Mouse (Mus musculus) layer of hippocampus, adult 9-11 months (tissue): ENCODE results near the gene 3110082I17Rik.

Source experiments
- DNase-seq: peaks from one replicate; pipeline ENCODE4 v3.0.0; 2022

3110082I17Rik gene

DNA sequence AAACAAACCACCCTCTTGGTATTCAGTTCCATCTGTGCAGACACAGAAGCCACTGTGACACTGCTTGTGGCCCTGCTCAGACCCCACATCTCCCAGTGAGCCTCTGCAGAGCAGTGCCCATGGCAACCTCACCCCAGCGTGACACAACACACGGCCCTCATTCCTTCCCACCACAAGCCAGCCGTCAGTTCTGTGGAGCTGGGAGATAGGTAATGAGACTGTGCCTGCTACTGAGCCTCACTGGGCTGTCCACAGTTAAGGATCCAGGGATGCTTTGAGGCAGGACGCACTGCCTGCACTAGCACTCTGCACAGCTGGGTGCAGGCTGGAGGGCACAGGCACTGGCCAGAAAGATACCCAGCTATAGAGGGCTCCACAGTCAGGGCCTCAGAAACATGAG is 10.4 kb downstream of the 3110082I17Rik start:
- no peak for DNase-seq

DNA sequence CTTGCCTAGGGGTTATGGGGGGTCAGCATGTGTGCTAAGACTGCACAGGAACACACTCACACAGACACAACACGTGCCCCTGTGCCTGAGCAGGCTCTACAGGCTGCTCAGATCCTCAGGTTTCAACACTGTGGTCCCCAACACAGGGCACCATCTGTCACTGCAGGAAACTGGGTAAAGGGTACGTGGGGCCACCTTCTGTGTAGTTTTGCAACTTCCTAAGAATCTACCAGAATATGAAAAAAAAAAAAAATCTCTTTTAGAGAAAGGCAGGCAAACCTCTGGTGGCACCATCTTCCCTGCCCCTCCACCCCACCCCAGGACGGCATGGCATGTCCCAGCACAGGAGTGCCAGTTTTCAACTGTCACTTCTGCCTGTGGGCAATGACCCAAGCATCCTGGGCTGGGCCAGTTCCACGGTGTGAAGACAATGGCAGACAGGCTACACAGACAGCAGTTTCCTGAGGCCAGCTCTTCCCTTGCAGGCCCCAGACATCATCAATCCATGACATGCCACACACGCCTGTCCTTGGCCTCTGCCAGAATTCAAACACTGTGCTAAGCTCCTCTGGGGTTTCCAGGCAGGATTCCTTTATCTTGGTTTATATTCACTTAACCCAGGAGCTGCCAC is 11.1 kb downstream of the 3110082I17Rik start:
- no peak for DNase-seq

DNA sequence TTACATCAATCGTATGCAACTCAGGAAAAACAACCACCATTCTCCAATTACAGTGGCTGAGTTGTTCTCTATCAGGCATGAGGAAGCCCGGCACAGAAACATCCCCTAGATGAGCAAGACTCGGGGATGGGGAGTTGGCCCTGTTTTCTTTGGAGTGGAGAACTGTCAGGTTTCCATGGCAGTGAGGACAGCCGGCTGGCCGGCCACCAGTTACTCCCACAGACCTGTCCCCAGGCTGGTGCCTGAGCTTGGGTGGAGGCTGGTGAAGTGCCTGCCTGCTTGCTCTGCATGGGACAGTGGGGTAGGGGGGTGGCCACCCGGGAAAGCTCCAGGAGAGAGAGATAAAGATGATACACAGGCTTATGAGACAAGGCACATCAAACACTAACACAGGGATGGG is 12.3 kb downstream of the 3110082I17Rik start:
- DNase-seq, result peak; percentile 59

DNA sequence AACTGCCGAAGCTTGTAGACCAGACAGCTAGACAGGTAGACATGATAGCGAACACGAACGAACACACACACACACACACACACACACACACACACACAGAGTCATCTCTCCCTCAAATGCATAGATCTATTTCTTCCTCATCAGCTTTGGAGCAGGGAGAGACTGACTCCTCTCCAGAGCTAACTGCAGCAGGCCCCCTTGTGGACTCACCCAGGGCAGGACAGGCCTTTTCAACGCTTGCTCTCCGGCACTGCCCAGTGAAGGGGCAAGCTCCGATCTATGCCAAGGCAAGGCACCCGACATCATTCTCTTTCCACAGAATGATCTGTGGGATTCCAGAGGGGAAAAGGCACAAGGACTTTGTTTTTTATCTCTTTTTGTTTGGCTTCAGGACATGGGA is 15.1 kb downstream of the 3110082I17Rik start:
- DNase-seq, result no peak

DNA sequence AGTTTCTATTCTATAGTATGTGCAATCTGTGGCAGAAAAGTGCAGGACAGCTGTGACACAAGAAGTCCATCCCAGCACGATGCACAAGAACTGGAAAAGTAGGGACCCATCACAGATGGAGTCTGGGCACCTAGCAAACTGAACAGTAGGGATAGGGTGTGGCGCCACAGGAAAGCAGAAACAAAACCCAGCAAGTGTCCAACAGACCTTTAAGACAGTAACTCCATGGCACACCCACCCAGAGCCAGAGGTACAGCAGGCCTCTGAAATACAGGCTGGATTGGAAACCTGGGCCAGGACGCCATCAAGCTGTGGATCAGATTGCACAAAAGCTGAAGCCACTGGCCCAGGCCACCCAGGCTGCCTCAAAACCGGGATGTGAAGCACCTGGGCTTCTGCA is 17.4 kb downstream of the 3110082I17Rik start:
- DNase-seq, result no peak

DNA sequence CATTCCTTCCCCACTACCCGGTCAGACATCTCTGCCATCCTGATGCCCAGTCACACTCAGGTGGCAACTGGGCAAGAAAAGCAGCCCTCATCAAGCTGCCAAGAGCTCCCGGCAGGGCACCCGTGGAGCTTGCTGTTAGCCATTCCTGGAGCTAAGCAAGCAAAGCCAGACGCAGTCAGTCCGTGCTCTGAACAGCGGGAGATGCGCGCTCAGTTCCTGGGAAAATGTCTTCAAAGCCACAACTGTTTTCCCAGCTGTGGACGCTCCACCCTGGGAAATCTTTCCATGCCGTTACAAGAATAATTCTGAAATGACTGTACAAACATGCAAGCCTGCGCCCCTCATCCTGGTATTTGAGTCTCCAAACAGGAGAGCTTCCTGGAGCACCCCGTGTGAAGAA is 17.9 kb downstream of the 3110082I17Rik start:
- DNase-seq, result no peak

DNA sequence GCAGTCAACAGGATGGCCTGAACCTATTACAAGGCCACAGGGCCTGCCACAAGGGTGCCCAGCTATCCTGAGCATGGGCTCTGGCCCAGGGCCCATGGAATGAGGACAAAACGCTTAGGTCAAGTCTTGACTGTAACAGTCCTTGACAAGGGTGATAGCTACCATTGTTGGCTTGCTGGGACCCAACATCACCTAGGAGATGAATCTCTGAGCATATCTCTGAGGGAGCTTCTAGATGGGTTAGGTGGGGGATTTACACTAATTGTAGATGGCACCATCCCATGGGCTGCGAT is 18.7 kb downstream of the 3110082I17Rik start:
- DNase-seq, result no peak

DNA sequence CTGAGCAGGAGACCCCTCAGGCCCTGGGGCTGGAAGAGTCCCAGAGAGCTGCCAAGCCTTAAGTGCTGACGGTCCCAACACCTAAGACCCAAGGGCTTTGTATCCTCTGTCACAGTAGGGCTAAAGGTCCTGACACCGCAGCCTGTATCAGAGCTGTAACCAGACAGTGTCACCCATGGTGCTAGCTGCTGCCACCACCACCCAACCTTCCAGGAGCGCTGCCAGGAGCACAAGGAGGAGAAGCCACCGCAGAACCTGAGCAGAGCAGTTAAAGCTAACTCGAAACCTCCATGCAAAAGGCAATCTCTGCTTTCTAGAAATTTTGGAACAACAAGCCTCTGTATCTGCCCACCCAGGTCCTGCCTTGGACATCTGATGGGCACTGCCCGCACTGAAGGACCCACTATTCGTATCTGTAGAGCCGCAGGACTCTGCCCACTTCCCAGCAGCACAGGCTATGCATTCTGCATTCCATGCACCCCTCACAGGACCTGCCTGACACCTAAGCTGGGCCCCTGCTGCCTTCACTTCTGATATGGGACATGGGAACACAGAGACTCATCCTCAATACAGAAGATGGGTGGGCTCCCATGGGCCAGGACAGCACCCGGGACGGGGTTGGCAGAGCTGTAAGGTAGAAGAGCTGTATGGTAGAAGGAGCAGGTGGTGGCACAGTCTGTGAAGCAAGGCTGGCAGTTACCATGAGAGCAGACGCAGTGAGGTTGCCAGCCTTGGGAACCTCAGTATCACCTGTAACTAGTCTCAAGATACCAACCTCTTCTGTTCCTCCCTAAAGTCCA is 19.2 kb downstream of the 3110082I17Rik start:
- DNase-seq, result no peak

DNA sequence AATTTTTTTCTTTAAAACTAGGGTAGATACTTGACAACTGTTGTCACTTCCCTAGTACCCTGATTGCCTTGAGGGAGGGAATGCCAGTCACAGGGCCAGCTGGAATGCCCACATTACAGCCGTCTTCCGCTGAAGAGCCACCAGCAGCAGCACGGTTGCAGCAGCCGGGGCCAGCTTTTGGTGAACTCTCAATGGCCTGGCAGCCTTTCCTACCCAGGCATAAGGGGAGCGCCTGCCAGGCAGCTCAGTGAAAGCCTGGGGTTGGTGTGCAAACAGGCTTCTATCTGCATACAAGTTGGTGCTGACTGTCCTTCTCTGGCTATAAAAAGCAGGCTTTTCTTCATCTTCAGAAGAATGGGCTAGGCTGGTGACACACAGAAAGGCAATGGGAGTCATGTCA is 19.9 kb downstream of the 3110082I17Rik start:
- DNase-seq, result peak; percentile 60

DNA sequence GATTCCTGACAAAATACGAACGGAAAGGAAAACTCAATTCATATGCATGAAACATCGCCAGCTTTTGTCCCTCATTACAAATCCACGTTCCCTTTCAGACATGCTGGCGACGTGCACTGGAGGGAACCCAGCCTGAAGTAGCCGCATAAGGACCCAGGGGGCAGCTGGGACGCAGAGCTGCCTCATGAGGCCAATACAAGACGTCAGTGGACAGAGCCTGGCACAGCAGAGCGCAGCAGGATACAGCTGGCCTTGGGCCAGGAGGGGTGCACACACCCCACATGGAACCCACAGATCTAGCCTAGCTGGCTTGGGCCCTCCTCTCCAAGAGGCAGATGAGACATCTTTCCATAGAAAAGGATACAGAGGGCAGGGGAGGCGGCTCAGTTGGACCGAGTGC is 21.9 kb downstream of the 3110082I17Rik start:
- DNase-seq, result no peak

DNA sequence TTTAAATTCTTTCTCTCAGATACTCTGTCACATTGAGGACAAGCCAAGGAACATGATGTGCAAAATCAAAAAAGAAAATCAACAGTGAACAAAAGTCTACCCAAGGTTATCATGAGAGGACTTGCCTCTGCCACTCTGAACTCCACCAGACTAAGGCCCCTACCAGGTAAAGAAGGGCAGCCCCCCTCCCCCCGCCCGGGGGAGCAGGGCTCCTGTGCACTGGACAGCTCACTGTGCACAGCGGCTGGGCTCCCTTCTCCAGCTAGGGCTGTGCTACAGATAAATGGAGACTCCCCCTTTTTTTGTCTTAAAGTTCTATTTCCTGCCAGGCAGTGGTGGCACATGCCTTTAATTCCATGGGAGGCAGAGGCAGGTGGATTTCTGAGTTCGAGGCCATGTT is 22.6 kb downstream of the 3110082I17Rik start:
- DNase-seq, result no peak

DNA sequence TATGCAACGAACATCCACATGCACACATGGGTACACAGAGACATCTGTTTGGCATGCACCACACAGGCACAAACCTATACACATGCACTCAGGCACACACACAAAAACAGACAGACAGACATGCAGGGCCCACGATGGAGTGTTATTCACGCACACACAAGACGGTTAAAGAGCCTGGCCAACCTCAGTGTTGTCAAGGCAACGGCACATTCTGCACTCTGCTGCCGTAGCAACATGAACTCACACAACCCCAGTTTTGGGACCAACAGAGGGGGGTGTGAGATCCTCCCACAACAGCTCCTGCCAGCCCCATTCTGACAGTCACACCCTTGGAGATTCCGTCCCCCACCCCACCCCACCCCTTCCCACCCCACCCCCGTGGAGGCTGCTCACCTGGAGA is 25.4 kb downstream of the 3110082I17Rik start:
- peak; percentile 89 for DNase-seq

DNA sequence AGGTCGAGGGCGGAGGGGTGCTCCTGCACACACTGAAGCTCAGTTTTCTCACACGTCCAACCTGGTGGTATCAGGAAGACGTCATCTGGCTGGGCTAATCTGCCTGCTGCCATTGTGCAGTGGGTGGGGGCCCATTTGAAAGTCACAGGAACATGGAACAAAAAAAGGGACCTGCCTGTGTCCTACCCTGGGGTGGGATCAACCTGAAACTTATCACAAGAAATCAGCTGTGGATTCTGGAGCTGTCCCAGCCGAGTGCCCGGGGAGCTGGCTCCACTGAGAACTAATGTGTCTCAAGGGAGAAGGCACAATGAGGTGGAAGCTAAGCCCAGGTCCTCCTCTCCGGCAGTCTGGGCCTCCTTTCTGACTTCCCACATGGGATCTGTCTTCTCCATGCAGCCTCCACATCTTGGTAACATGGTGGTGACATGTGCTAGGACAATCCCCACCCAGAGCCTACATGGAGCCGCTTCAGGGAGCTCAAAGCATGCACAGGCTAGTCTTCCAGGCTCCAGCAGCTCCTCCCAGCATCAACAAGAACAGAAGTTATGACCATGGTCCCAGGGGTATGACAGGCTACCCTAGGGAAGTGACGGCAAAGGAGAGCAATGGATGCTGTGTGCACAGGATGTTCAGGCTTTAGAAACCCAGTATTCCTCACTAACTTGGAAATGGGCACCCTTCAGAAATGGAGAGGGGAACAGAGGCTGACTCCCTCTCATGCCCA is 26.3 kb downstream of the 3110082I17Rik start:
- no peak for DNase-seq

DNA sequence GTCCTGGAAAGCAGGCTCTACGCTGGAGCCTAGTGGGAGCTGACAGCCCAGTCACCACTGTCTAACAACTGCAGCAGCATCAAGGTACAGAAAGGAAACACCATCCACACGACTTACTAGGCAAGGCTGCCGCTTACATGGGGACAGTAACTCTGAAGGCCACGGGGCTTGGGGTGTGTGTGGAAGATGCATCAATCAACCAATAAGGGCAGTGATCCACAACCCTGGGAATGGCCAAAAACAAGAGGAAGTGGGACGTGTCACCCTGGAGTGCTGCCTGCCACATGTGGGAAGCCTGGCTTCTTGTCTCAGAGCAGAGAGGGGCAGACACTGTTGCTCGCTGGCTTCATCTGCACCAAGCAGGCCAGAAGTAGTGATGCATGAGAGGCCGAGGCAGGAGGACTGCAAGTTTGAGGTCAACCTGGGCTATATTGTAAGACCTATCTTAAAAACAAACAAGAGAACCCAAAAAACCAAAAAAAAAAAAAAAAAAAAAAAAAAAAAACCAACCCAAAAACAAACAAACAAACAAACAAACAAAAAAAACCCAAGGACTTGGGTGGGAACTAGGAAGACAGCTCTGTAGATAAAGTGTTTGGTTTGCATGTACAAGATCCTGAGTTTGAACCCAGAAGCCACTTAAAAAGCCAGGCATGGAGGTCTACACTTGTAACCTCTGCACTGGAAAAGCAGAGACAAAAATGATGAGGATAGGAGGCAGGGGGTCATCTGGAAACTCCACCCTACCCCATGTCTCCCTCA is 27.4 kb downstream of the 3110082I17Rik start:
- no peak for DNase-seq

DNA sequence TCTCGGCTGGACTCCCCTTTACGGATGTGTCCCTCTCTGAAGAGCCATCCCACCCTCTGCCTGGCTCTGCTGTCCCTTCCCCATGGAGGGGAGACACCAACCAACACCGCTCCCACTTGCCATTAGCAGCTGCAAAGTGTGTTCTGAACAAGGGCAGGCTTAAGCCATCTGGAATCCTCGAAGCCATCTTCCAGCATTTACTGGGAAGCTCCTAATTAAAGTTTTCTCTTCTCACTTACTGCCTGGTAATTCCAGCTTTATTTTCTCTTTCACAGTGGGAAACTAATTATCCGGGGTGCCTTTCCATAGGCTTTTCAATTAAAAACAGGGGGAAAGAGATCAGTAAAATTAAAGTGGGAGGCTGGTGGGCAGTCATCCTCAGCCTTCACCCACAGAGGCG is 28.0 kb downstream of the 3110082I17Rik start:
- no peak for DNase-seq

DNA sequence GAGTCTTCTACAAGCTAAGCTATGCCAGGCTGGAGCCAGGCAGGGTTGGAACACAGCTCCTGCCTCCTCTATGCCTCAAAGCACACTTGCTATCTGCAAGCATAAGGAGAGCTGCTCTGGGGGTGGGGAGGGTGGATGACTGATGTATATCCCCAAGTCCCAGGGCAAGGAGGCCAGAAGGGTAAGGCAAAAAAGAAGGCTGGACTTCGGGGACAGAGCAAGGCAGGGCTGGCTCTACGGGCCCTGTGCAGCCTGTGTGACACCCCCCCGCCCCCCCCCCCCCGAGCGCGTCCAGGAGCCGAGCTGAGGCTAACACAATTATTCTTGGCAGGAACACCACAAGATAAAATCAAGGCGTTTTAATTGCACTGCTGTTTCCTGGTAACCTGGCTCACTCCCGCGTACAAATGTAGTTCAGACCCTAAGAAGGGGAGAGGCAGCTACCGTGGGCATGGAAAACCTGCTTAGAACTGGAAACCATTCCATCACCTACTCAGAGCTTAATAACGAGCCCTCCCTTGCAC is 30.4 kb downstream of the 3110082I17Rik start:
- DNase-seq, result no peak

DNA sequence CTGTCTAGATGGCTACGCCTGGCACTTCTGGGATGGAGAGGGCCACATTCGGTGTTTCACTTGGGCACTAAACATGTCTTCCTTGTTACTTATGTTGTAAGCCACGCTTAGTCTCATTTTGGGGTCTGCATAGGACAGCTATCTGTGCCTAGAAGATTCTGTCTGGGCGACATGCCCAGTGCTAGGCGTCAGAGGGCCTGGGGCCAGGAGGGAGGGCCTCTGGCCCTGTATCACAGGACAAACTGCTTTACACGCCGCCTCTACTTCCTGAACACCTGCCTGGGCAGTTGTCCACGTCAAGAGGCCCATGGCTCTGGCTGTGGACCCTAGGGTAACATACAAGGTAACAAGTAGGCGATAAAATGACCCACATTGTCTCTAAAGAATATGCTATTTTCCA is 32.3 kb downstream of the 3110082I17Rik start:
- DNase-seq, result no peak

DNA sequence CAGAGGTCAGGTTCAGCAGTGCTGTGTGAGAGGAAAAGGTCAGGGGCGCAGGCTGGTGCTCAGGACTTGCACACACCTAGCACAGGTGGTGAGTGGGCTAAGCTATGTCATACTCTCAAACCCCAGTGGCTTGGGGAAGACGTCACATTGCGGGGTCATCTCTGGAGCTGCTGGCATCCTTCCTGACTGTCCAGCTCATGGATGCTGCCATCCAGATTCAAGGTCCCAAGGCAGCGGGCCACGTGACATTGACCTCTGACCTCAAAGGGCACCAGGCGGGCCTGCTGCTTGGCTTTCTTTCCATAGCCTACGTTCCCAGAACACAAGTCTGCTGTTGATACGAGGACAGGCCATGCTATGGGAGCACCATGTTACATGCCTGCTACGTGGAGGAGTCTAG is 33.3 kb downstream of the 3110082I17Rik start:
- DNase-seq, result no peak

DNA sequence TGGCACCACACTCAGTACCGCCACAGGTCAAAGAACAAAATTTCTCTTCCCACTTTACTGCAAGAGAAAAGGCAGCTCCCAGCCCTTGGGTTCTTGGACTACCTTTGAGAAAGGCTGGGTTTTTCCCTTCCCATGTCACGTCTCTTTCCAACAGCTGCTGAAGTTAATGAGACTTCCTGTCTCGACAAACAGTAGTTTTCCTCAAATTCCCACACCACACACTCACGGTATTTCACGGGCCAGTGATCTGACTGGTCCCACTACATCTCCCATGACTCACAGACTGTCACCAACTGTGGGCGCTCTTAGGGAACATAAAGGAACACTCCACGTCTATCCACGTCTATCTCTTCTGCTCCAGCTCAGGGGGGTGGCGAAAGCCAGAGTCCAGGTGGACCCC is 35.1 kb downstream of the 3110082I17Rik start:
- no peak for DNase-seq

DNA sequence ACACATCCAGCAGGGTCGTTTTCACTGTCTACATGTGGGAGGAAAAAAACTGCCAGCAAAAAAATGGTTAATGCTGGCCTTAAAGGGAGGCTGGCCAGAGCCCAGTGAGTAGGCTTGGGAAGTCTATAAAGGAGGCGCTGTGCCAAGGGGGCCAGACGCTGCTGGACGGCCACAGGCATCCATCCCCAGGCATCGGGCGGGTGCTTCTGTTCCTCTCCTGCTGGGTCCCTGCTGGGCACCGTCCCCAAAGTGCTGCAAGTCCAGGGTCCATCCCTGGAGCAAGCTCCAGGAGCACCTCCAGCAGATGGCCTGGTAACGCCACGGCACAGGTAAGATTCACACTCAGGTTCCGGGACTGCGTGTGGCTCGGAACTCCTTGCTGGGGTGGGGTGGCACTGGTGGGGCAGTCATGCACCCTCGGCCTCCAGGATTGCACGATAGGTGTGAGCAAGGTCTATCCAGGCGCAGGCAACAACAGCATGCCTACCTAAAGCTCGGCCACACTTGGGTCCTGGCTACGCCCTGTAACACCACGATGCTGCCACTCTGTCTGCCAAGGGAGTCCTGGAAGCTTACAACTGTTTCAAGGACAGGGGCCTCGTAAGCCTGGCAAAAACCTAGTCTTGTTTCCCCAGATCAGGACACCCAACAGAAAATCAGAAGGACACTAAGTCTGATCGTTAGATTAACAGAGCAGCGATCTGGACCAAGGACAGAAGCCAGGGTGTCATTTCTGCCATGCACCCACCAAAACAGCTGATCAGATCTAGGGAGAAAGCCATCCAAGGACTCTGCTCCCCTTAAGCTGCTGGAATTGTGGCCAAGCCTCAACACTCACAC is 37.1 kb downstream of the 3110082I17Rik start, which contains the start of gene Gper1:
Gper1 (plus strand) TSS at position 126 of the 840 bp plus-strand sequence.
- DNase-seq, result no peak

DNA sequence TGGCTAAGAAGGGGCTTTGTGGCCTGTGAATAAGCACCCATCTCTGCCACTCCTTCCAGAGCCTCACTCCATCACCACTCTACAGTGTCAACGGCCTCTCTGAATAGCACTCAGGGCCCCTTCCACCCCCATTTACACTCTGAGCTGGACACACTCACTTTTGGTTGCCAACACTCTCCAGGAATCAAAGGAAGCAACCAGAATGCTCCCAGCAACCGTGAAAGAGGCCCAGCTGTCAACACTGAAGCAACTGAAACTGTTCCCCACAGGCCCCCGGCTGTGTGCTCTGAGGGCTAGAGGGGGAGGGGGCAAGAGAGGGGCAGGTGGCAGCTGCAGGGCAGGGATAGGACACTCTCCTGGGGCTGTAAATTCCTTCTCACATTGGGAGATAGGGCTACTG is 41.7 kb downstream of the 3110082I17Rik start:
- DNase-seq, result no peak

DNA sequence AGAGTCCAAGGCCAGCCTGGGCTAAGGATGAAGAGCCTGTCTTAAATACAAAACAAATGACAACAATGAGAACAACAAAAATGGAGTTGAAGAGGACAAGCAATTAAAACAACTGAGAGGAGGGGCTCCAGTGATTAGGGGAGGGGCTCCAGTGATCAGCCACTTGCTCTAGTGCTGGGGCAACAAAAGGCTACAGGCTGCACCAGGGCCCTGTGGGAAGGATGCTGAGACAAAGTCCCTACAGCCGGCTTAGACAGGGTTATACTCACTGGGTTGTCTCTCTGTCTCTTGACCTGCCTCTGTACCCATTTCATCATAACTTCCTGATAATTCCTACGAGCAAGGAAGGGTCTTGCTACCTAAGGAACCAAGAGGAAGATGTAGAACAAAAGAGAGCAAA is 42.2 kb downstream of the 3110082I17Rik start:
- DNase-seq, result no peak
